Mouse (Mus musculus) liver, embryonic 14.5 days (tissue): ENCODE data around the gene Ltbp2.

Source experiments
- CTCF ChIP-seq: IDR thresholded peaks from 2 replicates; pipeline ENCODE4 v1.5.1; 2016; ENCODE audit warnings: antibody characterized with exemption, low read depth, control low read depth
- EP300 ChIP-seq: IDR thresholded peaks from 2 replicates; pipeline ENCODE4 v1.6.1; 2016; ENCODE audit warnings: antibody characterized with exemption, low read depth

GRCm38 (mm10) chr12:84745700-84746099, 130.6 kb downstream of the Ltbp2 start:
- TF ChIP-seq CTCF (no peak), EP300 (no peak)
